Mouse (Mus musculus): ENCODE results near the gene Primpol.

The Primpol gene

GRCm38 (mm10) chr8:46562333-46562732 lies 54.7 kb downstream of the Primpol start:
- no peak for DNase-seq (ENCODE audit: low spot score)

GRCm38 (mm10) chr8:46559428-46559827 lies 57.6 kb downstream of the Primpol start:
- DNase-seq (ENCODE audit: low spot score), result peak; percentile 57

- no peak for DNase-seq (ENCODE audit: low spot score)
Observed at GRCm38 (mm10) chr8:46552441-46552765, 64.6 kb downstream of the Primpol start.

GRCm38 (mm10) chr8:46551615-46552440 lies 65.2 kb downstream of the Primpol start, which contains the start of gene Cenpu:
TSS of gene Cenpu (plus strand) at chr8:46552028.
- peak; percentile 99 for DNase-seq (ENCODE audit: low spot score)

GRCm38 (mm10) chr8:46551029-46551428 lies 66.0 kb downstream of the Primpol start:
- DNase-seq (ENCODE audit: low spot score), result no peak

DNA sequence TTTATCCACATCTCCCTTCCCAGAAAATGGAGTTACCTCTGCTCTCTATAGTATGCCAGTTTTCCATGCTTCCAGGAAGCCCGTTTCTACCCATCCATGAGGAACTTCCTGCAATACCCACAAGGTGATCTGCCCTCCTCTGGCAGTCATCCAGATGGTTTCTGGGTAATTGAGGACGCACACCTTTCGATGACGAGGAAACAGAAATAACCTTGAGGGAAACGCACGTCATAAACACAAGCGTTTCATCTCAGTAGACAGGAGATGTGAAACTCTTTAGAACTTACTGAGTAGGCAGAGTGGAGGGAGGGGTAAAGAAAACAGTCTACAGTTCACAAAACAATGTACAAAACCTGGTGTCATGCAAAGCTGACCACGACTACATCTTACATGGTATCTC lies 67.0 kb downstream of the Primpol start:
- no peak for DNase-seq (ENCODE audit: low spot score)

GRCm38 (mm10) chr8:46547245-46547644 lies 69.8 kb downstream of the Primpol start:
- peak; percentile 66 for DNase-seq (ENCODE audit: low spot score)

DNA sequence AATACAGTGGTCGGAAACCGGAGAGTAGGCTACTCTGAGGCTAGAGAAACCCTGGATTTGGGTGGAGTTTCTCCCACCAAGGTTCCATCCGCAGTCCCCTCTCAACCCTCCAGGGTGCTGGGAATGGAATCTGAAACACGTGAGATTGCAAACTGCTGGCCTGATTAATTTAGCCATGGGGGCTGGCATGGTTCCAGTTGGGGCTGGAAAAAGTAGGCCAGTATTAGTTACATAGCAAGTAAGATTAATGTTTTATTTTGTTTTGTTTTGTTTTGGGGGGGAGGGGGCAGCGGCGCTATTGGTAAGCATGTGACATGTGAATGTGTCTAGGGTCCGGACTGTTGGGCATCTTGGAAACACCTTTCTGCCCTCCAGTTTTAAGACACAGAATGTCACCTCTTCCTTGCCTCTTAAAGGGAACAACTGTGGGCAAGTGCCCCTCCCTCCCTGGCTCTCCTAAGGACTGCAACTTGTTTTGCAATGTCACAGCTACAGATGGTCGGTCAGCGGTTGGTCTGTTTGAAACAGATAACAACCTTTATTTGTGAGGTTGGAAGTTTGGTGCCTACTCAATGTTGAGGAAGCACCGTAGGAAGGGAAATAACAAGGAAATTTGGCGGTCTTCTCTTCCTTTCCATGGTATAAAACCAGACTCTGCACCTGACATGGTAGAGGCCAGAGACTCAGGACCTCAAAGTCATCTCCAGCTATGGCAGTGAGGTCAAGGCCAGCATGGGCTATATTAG lies 70.4 kb downstream of the Primpol start:
- no peak for DNase-seq (ENCODE audit: low spot score)

DNA sequence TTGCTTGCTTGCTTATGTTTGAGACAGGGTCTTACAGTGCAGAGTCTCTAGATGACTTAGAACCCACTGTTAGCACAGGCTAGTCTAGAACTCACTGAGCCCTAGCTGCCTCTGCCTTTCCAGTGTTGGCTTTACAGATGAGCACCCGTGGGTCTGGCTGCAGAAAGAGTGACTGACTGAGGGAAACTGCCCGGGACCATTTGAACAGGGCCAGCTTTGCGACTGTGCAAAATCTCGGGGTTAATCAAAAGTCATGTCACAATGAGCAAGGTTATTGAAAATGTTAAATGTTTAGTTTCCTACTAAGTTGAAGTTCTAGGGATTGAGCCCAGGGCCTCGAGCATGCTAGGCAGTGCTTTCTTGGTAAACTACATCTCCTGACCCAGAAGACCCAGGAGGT lies 71.2 kb downstream of the Primpol start:
- no peak for DNase-seq (ENCODE audit: low spot score)

DNA sequence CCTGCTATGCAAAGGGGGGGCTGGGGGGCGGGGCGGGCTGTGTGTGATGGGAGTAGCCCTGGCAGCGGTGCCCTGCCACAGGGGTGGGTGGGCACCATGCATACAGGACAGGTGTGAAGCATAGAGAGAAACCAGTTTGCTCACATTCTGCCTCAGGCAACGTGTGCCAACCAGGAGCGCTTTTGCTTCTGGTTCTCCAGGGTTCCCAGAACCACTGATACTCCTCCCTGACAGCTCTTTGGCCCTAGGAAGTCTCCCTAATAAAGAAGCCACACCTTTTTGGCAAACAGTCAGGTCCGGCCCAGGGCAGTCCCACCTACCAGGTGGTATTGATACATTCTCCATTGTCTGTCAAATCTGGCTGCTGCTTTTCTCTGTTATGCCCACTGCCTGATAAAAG lies 73.3 kb downstream of the Primpol start:
- DNase-seq (ENCODE audit: low spot score), result no peak

GRCm38 (mm10) chr8:46543191-46543590 lies 73.8 kb downstream of the Primpol start:
- no peak for DNase-seq (ENCODE audit: low spot score)

- DNase-seq (ENCODE audit: low spot score), result no peak
Observed at GRCm38 (mm10) chr8:46539701-46540100, 77.3 kb downstream of the Primpol start.

GRCm38 (mm10) chr8:46533926-46534325 lies 83.1 kb downstream of the Primpol start:
- DNase-seq (ENCODE audit: low spot score), result no peak

GRCm38 (mm10) chr8:46530541-46530940 lies 86.5 kb downstream of the Primpol start:
- no peak for DNase-seq (ENCODE audit: low spot score)

GRCm38 (mm10) chr8:46529508-46529907 lies 87.5 kb downstream of the Primpol start:
- no peak for DNase-seq (ENCODE audit: low spot score)

- no peak for DNase-seq (ENCODE audit: low spot score)
Observed at GRCm38 (mm10) chr8:46526821-46527220, 90.2 kb downstream of the Primpol start.

DNA sequence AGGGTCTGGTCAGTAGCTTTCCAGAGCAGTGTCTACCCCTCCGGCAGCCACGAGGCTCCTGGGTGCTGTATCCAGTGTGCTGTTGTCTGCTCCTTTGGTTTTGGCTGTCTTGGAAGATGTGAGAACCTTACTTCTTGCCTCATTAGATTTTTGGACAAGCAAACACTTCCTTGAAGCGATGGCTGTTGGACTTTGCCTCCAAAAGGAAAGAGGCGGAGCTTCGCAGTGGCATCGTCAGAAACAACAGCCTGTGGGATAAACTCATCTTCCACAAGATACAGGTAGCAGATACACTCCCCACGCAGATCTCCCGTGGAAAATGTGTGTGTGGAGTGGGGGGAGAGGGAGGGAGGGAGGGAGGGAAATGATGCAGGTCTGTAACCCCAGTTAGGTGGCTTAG lies 90.9 kb downstream of the Primpol start:
- no peak for DNase-seq (ENCODE audit: low spot score)

Measured in lung, postnatal 25 days (tissue).